Mouse (Mus musculus): Measurements from ENCODE around the gene Abcb5. TPM values are rescaled to one million over a fixed set of nuclear protein-coding genes. Genes with fewer than 3 reads are reported as not detected.

Gene Abcb5
- total RNA-seq (2021) (not detected), polyA plus RNA-seq (2012; rRNA removed) (not detected in 2 replicates)
- long read RNA-seq: 0 reads

DNA sequence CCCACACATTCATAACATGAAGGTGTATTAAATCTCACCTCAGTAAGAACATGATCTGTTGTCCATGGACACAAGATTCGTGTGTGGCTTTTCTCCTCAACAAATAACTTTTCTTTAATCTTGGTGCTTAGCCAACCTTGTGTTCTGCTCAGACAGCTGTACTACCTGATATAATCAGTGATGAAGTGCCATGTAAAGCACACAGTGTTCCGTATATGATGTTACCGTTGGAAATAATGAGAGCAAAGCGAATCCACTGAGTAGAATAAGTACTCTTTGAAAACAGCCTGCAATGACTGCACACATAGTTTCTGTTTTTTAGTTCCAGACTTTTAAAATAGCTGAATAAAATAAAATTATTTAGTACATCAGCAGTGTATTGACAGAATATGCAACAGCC lies at the start of gene Abcb5:
Gene Abcb5 (minus strand): TSS at position 101 of the 400 bp plus-strand sequence.
- H3K27me3 ChIP-seq (ENCODE audit: control insufficient read depth, insufficient read depth, low read length): no peaks in the 10 kb centered on the region
- no peaks in the 10 kb centered on the region for H3K36me3 ChIP-seq (ENCODE audit: control insufficient read depth, insufficient read depth, low read length)
- no peak within 1 kb of the TSS for H3K9ac ChIP-seq (ENCODE audit: low read depth, low read length)
- 59% methylated on average over 4 of the region's 4 CpGs for WGBS
- DNase-seq: no peak
- TF ChIP-seq CTCF (IDR thresholded peaks at IDR 0.05) (no peak), EP300 (IDR thresholded peaks at IDR 0.05; ENCODE audit: insufficient read depth, low read depth, low read length) (no peak)
- H3K27ac ChIP-seq: no peak within 1 kb of the TSS
- no peaks in the 10 kb centered on the region for H3K4me1 ChIP-seq (ENCODE audit: control insufficient read depth, insufficient read depth, low read length)
- intact Hi-C loops (cut with DNase I): no loop called here
- no peaks in the 10 kb centered on the region for H3K79me2 ChIP-seq (replicated peaks; ENCODE audit: control insufficient read depth, insufficient read depth, low read length)
- H3K4me3 ChIP-seq: no peak within 1 kb of the TSS

DNA sequence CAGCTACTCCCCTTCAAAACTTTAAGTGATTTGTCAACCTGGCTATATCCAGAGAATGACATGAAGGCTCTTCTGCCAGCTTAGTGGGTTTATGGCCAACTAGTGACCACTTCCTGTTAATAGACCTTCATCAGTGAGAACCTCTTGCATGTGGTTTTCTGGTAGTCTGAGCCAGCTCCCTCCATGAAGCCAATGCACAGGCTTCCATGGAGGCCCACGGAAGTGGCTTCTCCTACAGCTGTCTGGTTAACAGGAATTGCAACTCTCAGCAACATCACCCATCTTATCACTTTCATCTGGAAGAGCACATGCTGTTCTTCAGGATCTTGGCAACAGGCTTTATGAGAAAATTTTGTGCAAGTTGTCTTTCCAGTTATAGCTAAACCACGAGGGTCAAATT lies 33.0 kb upstream of the Abcb5 start:
- no peak for DNase-seq
- intact Hi-C loops (cut with DNase I): loop anchor here (10.0 kb wide), 1 partner anchor 326 kb away; no protein-coding TSS in a partner anchor
- H3K36me3 ChIP-seq (ENCODE audit: control insufficient read depth, insufficient read depth, low read length): no peaks in the 10 kb centered on the region
- no peaks in the 10 kb centered on the region for H3K27me3 ChIP-seq (ENCODE audit: control insufficient read depth, insufficient read depth, low read length)
- TF ChIP-seq CTCF (IDR thresholded peaks at IDR 0.05) (no peak), EP300 (IDR thresholded peaks at IDR 0.05; ENCODE audit: insufficient read depth, low read depth, low read length) (no peak)
- H3K4me3 ChIP-seq: no peak overlapping the region
- H3K79me2 ChIP-seq (replicated peaks; ENCODE audit: control insufficient read depth, insufficient read depth, low read length): no peaks in the 10 kb centered on the region
- H3K4me1 ChIP-seq (ENCODE audit: control insufficient read depth, insufficient read depth, low read length): no peaks in the 10 kb centered on the region
- no peak overlapping the region for H3K9ac ChIP-seq (ENCODE audit: low read depth, low read length)
- H3K27ac ChIP-seq: no peak overlapping the region
- 53% methylated on average over 2 of the region's 2 CpGs for WGBS

DNA sequence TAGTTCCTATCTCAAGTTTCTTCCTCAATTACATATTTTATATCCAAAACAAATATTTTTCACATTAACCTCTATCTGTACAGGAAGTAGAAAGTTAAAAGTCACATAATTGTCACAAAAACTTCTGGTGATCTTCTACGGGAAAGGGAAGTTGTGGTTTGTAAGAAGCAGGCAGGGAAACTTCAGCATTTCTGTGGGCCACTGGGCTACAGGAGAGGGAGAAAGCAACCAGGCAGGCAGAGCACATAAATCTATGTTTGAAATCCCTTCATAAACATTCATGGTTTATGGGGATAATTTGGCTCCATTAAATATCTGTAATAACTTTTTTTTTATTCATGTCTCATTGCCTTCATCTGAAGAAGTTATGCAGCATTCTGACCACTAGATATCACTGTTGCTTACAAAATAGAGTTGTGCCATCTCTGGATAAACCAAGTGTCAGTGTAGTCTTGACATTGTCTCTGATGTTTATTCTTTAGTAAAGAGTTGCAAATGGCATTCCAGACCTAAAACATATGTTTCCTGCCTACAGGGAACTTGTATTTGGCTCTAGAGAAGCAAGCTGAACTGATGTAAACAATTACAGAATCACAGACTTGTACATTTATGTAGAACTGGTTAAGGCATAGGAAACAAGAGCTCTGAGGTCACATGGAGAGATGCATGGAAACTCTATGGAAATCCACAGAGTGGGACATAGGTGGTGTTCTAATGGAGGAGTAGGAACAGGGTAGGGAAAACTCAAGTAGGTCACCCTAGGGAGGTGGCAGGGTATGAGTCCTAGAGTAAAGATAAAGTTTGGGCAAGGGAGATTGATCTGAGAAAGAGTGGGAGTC lies 28.3 kb upstream of the Abcb5 start:
- H3K27ac ChIP-seq: no peak overlapping the region
- H3K4me1 ChIP-seq (ENCODE audit: control insufficient read depth, insufficient read depth, low read length): no peaks in the 10 kb centered on the region
- intact Hi-C loops (cut with DNase I): loop anchor here (10.0 kb wide), 1 partner anchor 330 kb away; no protein-coding TSS in a partner anchor
- H3K27me3 ChIP-seq (ENCODE audit: control insufficient read depth, insufficient read depth, low read length): no peaks in the 10 kb centered on the region
- no peak overlapping the region for H3K9ac ChIP-seq (ENCODE audit: low read depth, low read length)
- no peak for DNase-seq
- TF ChIP-seq CTCF (IDR thresholded peaks at IDR 0.05): peak; percentile 75
- no peak for TF ChIP-seq EP300 (IDR thresholded peaks at IDR 0.05; ENCODE audit: insufficient read depth, low read depth, low read length)
- no peaks in the 10 kb centered on the region for H3K79me2 ChIP-seq (replicated peaks; ENCODE audit: control insufficient read depth, insufficient read depth, low read length)
- no peak overlapping the region for H3K4me3 ChIP-seq
- no peaks in the 10 kb centered on the region for H3K36me3 ChIP-seq (ENCODE audit: control insufficient read depth, insufficient read depth, low read length)
- 48% methylated on average over 1 of the region's 1 CpGs for WGBS

DNA sequence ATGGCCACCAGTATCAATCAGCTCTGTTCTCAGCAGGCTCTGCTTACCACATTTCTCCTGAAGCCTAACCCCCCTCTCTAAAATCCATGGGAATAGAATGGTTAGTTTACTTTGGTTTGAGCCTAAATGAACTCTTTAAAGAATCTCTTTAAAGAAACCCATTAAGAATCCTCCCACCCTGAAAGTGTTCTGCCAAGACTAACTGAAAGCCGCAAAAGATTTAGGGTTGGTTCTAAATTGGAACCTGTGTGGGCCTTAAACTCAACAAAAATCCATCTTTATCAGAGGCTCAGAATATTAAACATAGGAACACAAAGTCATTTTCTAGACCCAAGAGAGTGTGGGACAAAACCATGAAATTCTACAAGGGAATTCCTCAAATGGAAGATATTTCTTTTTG lies 18.6 kb upstream of the Abcb5 start:
- Histone ChIP-seq H3K27me3 (ENCODE audit: control insufficient read depth, insufficient read depth, low read length) (no peaks in the 10 kb centered on the region), H3K4me3 (no peak overlapping the region)
- WGBS: 81% methylated on average over 1 of the region's 1 CpGs

DNA sequence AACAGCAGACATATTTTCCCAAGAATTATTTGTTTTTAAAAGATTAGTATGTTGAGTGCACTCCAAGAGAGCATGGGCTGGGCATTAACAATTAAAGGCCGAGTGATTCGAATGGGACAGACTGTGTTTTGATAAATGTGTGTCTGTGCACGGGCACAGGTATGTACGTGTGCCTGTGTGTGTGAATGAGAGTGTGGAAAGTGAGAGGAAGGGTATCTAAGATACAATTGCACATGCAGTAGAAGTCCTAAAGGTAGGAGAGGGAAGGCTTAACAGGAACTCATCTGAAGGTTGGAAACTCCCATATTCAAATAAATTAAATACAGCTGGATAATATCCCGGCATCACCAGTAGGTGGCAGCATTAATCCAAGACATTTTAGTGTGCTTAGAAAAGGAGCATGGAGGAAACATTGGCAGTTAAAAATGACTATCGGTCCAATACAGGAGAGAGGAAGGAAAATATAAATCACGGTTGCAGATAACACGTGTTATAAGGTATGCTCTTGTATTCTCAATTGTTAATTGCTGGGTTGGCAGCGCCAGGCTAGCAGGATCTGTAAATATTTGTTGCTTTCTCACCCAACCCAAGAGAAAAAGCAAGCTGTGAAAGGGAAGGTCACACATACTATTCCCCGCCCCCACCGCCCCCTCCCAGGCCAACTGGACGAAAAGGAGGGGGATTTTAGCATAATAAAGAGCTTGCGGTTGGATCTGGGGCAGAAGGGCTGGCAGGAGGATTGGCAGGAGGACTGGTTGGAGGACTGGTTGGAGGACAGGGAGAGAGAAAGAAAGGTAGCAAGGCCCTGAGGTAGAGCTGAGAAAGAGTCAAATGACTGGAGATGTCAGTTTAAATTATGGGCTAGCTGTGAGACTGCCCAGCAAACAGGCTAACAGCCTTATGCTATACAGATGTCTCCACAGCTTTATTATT lies 35.6 kb downstream of the Abcb5 start:
- DNase-seq: peak; percentile 11 to 33
- H3K36me3 ChIP-seq (ENCODE audit: control insufficient read depth, insufficient read depth, low read length): no peaks in the 10 kb centered on the region
- H3K79me2 ChIP-seq (replicated peaks; ENCODE audit: control insufficient read depth, insufficient read depth, low read length): no peaks in the 10 kb centered on the region
- no peak overlapping the region for H3K9ac ChIP-seq (ENCODE audit: low read depth, low read length)
- no peak overlapping the region for H3K27ac ChIP-seq
- no peaks in the 10 kb centered on the region for H3K27me3 ChIP-seq (ENCODE audit: control insufficient read depth, insufficient read depth, low read length)
- TF ChIP-seq POLR2A (IDR thresholded peaks at IDR 0.05; ENCODE audit: insufficient read depth, low read depth, low read length) (no peak), CTCF (IDR thresholded peaks at IDR 0.05) (peak; percentile 84)
- intact Hi-C loops (cut with DNase I): loop anchor here (2.0 to 10.0 kb wide), 2 partner anchors 394 to 1048 kb away; no protein-coding TSS in a partner anchor
- WGBS: 26% methylated on average over 13 of the region's 13 CpGs
- no peaks in the 10 kb centered on the region for H3K4me1 ChIP-seq (ENCODE audit: control insufficient read depth, insufficient read depth, low read length)
- H3K4me3 ChIP-seq: no peak overlapping the region

More for the DNA sequence above, 18.6 kb upstream of the Abcb5 start:
- no peak overlapping the region for H3K27ac ChIP-seq
- no peak for DNase-seq
- intact Hi-C loops (cut with DNase I): no loop called here
- H3K36me3 ChIP-seq (ENCODE audit: control insufficient read depth, insufficient read depth, low read length): no peaks in the 10 kb centered on the region
- H3K4me1 ChIP-seq (ENCODE audit: control insufficient read depth, insufficient read depth, low read length): no peaks in the 10 kb centered on the region
- no peak overlapping the region for H3K9ac ChIP-seq (ENCODE audit: low read depth, low read length)
- no peak for TF ChIP-seq CTCF (IDR thresholded peaks at IDR 0.05)
- no peak for TF ChIP-seq EP300 (IDR thresholded peaks at IDR 0.05; ENCODE audit: insufficient read depth, low read depth, low read length)
- H3K79me2 ChIP-seq (replicated peaks; ENCODE audit: control insufficient read depth, insufficient read depth, low read length): no peaks in the 10 kb centered on the region
